Mouse (Mus musculus) thymus, adult 2 months (tissue): Measurements from ENCODE around the gene Ranbp10. TPM values are rescaled to one million over a fixed set of nuclear protein-coding genes. Genes with fewer than 3 reads are reported as not detected.

ENCODE experiments used
- DNase-seq: peaks from one replicate; pipeline ENCODE4 v3.0.0; 2021
- H3K27ac ChIP-seq: fragments of 200-500 bp; 2 replicates; pipeline ENCODE4 v1.5.1; 2012; ENCODE audit warnings: low read length, control low read depth; ENCODE audit not compliant: control insufficient read depth, insufficient read depth
- H3K27me3 ChIP-seq: fragments of 200-500 bp; 2 replicates; pipeline ENCODE4 v1.6.1; 2012; ENCODE audit warnings: mild to moderate bottlenecking, low read length, moderate library complexity, mixed read lengths; ENCODE audit not compliant: control insufficient read depth, insufficient read depth
- H3K36me3 ChIP-seq: fragments of 200-500 bp; 2 replicates; pipeline ENCODE4 v1.6.1; 2012; ENCODE audit warnings: mild to moderate bottlenecking, low read length, moderate library complexity; ENCODE audit not compliant: control insufficient read depth, insufficient read depth
- H3K4me1 ChIP-seq: fragments of 200-500 bp; replicated peaks from 2 replicates; pipeline ENCODE4 v1.6.1; 2012; ENCODE audit warnings: low read length; ENCODE audit not compliant: control insufficient read depth, insufficient read depth
- H3K4me3 ChIP-seq: fragments of 200-500 bp; 2 replicates; pipeline ENCODE4 v1.5.1; 2012; ENCODE audit warnings: mild to moderate bottlenecking, low read length, control low read depth, moderate library complexity; ENCODE audit not compliant: control insufficient read depth, insufficient read depth
- CTCF ChIP-seq: fragments of 200-500 bp; IDR thresholded peaks from 2 replicates; pipeline ENCODE4 v1.5.1; 2012; ENCODE audit warnings: mild to moderate bottlenecking, control low read depth, low read length, moderate library complexity, borderline replicate concordance; ENCODE audit not compliant: control insufficient read depth, poor library complexity, insufficient read depth; ENCODE audit errors: extremely low read depth
- POLR2A ChIP-seq: fragments of 200-500 bp; IDR thresholded peaks from 2 replicates; pipeline ENCODE4 v1.6.1; 2012; ENCODE audit warnings: mild to moderate bottlenecking, low read length, control low read depth, moderate library complexity; ENCODE audit not compliant: control insufficient read depth, poor library complexity, insufficient read depth; ENCODE audit errors: extremely low read depth
- WGBS: fragments of 180-500 bp; shearing (Covaris S2); methylation state at CpG from one replicate; pipeline ENCODE4 v1.1.7; 2018; 5-methylcytosine and 5-hydroxymethylcytosine counted together
- polyA plus RNA-seq: library from polyadenylated mRNA; depleted of rRNA; stranded (reverse); fragments of >200 nt; gene quantifications from 2 replicates; pipeline ENCODE4 v1.2.3, GENCODE M21; 2012

Gene Ranbp10
- polyA plus RNA-seq, 1 experiment = 47.1 TPM

- Histone ChIP-seq H3K27me3 (no peaks in the 10 kb centered on the region), H3K27ac (no peak overlapping the region), H3K36me3 (no peaks in the 10 kb centered on the region), H3K4me3 (no peak overlapping the region), H3K4me1 (peaks cover 24% of the 10 kb centered on the region)
- TF ChIP-seq POLR2A = no peak
- TF ChIP-seq CTCF = no peak
- no peak for DNase-seq
- WGBS = 94% methylated on average over 1 of the region's 1 CpGs
Observed at GRCm38 (mm10) chr8:105793331-105793730, 33.8 kb downstream of the Ranbp10 start.

- Histone ChIP-seq H3K27me3 (no peaks in the 10 kb centered on the region), H3K4me3 (no peak overlapping the region), H3K36me3 (0 out of 2 replicates have a peak, but pooled peaks cover 9% of the 10 kb centered on the region), H3K27ac (no peak overlapping the region), H3K4me1 (peaks cover 24% of the 10 kb centered on the region)
- DNase-seq = no peak
- TF ChIP-seq POLR2A (no peak), CTCF (no peak)
Observed at GRCm38 (mm10) chr8:105789626-105790025, 37.5 kb downstream of the Ranbp10 start.

DNA sequence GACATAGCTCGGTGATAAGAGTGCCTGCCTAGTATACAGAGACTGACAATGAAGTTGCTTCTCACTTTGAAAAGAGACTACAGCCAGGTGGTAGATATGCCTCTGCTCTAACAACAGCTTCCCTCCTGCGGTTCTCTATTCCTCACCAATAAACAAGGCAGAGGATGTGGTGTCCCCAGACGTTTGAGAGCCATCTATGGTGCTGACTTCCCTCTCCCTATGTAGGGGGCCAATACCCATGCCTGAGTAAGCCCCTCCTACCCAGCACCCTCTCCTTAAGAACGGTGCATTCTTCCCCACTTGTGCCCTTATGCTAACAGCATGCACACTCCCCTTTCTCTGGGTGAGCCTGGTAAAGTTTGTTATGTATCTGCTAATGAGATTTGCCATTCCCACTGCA is 38.2 kb downstream of the Ranbp10 start:
- Histone ChIP-seq H3K4me1 (peaks cover 22% of the 10 kb centered on the region), H3K27ac (peak overlapping the region; percentile 71), H3K36me3 (0 out of 2 replicates have a peak, but pooled peaks cover 9% of the 10 kb centered on the region), H3K4me3 (no peak overlapping the region), H3K27me3 (no peaks in the 10 kb centered on the region)
- 7% methylated on average over 4 of the region's 4 CpGs for WGBS
- no peak for TF ChIP-seq CTCF
- no peak for TF ChIP-seq POLR2A
- DNase-seq = peak; percentile 35

DNA sequence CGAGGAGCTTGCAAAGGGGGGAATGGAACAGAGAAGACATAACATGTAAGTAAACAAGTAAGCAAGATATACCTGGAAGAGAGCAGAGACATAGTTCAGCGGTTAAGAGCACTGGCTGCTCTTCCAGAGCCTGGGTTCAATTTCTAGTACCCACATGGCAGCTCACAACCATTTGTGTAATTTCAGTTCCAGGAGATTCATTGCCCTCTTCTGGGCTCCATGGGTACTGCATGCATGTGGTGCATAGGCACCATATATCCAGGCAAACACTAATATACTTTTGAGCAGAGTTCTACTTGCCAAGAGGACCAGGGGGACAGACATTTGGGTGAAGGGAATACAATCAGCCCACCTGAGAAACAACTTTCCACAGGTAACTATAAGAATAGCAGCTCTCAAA is 38.9 kb downstream of the Ranbp10 start:
- 97% methylated on average over 2 of the region's 2 CpGs for WGBS
- DNase-seq = peak; percentile 77

DNA sequence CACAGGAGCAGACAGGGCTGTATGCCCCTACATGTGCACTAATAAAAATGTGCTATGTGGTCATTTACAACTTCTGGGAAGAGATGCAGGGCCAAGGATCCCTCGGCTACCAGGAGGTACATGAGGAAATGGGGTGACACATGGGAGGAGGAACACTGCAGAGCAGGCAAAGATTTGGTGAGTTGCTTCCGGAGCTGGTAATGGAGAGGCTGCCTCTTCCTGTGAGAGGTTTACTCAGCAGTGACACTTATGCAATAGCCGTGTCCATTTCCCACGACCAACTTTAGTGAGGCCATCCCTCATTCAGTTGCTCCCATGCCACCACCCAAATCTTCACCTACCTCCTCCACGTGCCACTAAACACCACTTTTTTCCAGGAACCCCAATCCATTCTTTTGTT is 46.9 kb downstream of the Ranbp10 start:
- WGBS = 83% methylated on average over 5 of the region's 5 CpGs
- Histone ChIP-seq H3K4me3 (no peak overlapping the region), H3K4me1 (no peaks in the 10 kb centered on the region), H3K27me3 (no peaks in the 10 kb centered on the region), H3K27ac (no peak overlapping the region), H3K36me3 (peaks cover 28% of the 10 kb centered on the region)
- no peak for DNase-seq
- TF ChIP-seq CTCF = no peak

More for the DNA sequence above, 38.9 kb downstream of the Ranbp10 start:
- no peak for TF ChIP-seq POLR2A
- no peak for TF ChIP-seq CTCF
- H3K27ac ChIP-seq = no peak overlapping the region; the same call in 1 of the 2 replicates
- no peaks in the 10 kb centered on the region for H3K27me3 ChIP-seq
- peaks cover 18% of the 10 kb centered on the region for H3K4me1 ChIP-seq
- H3K4me3 ChIP-seq = no peak overlapping the region
- H3K36me3 ChIP-seq = 0 out of 2 replicates have a peak, but pooled peaks cover 9% of the 10 kb centered on the region

GRCm38 (mm10) chr8:105777833-105778232 is 49.3 kb downstream of the Ranbp10 start:
- no peak for TF ChIP-seq CTCF
- no peak for TF ChIP-seq POLR2A
- peaks cover 45% of the 10 kb centered on the region for H3K36me3 ChIP-seq
- no peak overlapping the region for H3K4me3 ChIP-seq
- 97% methylated on average over 2 of the region's 2 CpGs for WGBS
- no peaks in the 10 kb centered on the region for H3K4me1 ChIP-seq
- no peaks in the 10 kb centered on the region for H3K27me3 ChIP-seq
- DNase-seq = no peak
- no peak overlapping the region for H3K27ac ChIP-seq

- TF ChIP-seq CTCF (no peak), POLR2A (no peak)
- peaks cover 64% of the 10 kb centered on the region for H3K36me3 ChIP-seq
- H3K4me1 ChIP-seq = no peaks in the 10 kb centered on the region
- WGBS = 97% methylated on average over 5 of the region's 5 CpGs
- no peak overlapping the region for H3K27ac ChIP-seq
- H3K27me3 ChIP-seq = no peaks in the 10 kb centered on the region
- DNase-seq = no peak
- H3K4me3 ChIP-seq = no peak overlapping the region
Observed at GRCm38 (mm10) chr8:105774498-105774897, 52.7 kb downstream of the Ranbp10 start.
